Mouse (Mus musculus): ENCODE measurements around the gene Itpkc.

- TF ChIP-seq CTCF (IDR thresholded peaks at IDR 0.05; ENCODE audit: control insufficient read depth, insufficient read depth, insufficient replicate concordance, low read depth, low read length) = no peak
- TF ChIP-seq POLR2A (IDR thresholded peaks at IDR 0.05; ENCODE audit: control insufficient read depth, low read depth, low read length) = no peak
These were observed 30.1 kb downstream of the Itpkc start for GRCm38 (mm10) chr7:27198355-27198754.
